In genomic region chr17:25735246-25735645, GRCm38 (mm10) we compare ENCODE assay signal across 31 mouse cellular contexts. TPM values are rescaled to one million over a fixed set of nuclear protein-coding genes. Genes with fewer than 3 reads are reported as not detected.
DNase-seq lines count a peak whose midpoint lies in the region; ATAC-seq lines count a peak whose summit lies in the region.
"Had no signal": no experiment of that assay in that cellular context is flagged by ENCODE, and none has a peak within 500 bp of the region (broad histone marks: within the 10 kb centered on the region; RNA-seq: fewer than 3 reads in every experiment).

No protein-coding gene starts in this region.

- peak; percentile 77 to 78 for DNase-seq in adrenal gland, adult (ENCODE audit: inconsistent age in 2 of 2, low spot score in 1 of 2)
- no peak for DNase-seq in adrenal gland, postnatal 4 days (ENCODE audit: low spot score in 2 of 2)
- peak; percentile 35 to 37 for DNase-seq in adrenal gland, postnatal 36 days
- DNase-seq in adrenal gland, postnatal 10 days = no peak
- no peak for DNase-seq in limb, embryonic 10.5 days (ENCODE audit: low spot score)
- DNase-seq: cerebellum, adult 11-12 months; cerebellum, adult 8-10 months; cerebellum, postnatal 10 days; cerebellum, postnatal 36 days; embryo, embryonic 11 days; forebrain, postnatal 0 days; gastrocnemius, postnatal 25 days; heart, adult 18-20 months; heart, postnatal 10 days; heart, postnatal 36 days; kidney, adult 2 months had no signal

- H3K27me3 ChIP-seq in limb, embryonic 13.5 days = no peaks in the 10 kb centered on the region
- H3K27me3 ChIP-seq in limb, embryonic 10.5 days (ENCODE audit: low read depth, poor library complexity, severe bottlenecking) = no peaks in the 10 kb centered on the region
- H3K27me3 ChIP-seq: heart, embryonic 15.5 days; Patski had no signal

- peaks cover 13% of the 10 kb centered on the region for H3K36me3 ChIP-seq in limb, embryonic 13.5 days
- peaks cover 14% of the 10 kb centered on the region for H3K36me3 ChIP-seq in limb, embryonic 10.5 days
- H3K36me3 ChIP-seq: heart, embryonic 15.5 days had no signal

- 82% methylated on average over 5 of the region's 5 CpGs for WGBS in limb, embryonic 13.5 days
- WGBS in limb, embryonic 10.5 days = 83% methylated on average over 5 of the region's 5 CpGs

- no peaks in the 10 kb centered on the region for H3K9me3 ChIP-seq in limb, embryonic 13.5 days
- H3K9me3 ChIP-seq in limb, embryonic 10.5 days (replicated peaks) = no peaks in the 10 kb centered on the region
- H3K9me3 ChIP-seq: embryonic facial prominence, embryonic 15.5 days; heart, embryonic 12.5 days; heart, embryonic 15.5 days; hindbrain, embryonic 10.5 days had no signal

- H3K27ac ChIP-seq in limb, embryonic 13.5 days = no peak overlapping the region
- H3K27ac ChIP-seq in limb, embryonic 10.5 days = no peak overlapping the region
- H3K27ac ChIP-seq: embryonic facial prominence, embryonic 15.5 days; heart, embryonic 15.5 days; hindbrain, embryonic 10.5 days; hindbrain, embryonic 14.5 days had no signal

- H3K4me3 ChIP-seq in limb, embryonic 13.5 days = no peak overlapping the region
- no peak overlapping the region for H3K4me3 ChIP-seq in limb, embryonic 10.5 days
- H3K4me3 ChIP-seq: embryonic facial prominence, embryonic 15.5 days; heart, embryonic 12.5 days; heart, embryonic 15.5 days; hindbrain, embryonic 10.5 days had no signal

- H3K9ac ChIP-seq in limb, embryonic 13.5 days = 0 out of 2 replicates have a peak overlapping the region, but pooled peaks have one; percentile 19
- H3K9ac ChIP-seq: embryonic facial prominence, embryonic 15.5 days; forebrain, postnatal 0 days; heart, embryonic 12.5 days; heart, embryonic 15.5 days; hindbrain, embryonic 14.5 days had no signal

- no peaks in the 10 kb centered on the region for H3K4me1 ChIP-seq in limb, embryonic 13.5 days
- H3K4me1 ChIP-seq in limb, embryonic 10.5 days = no peaks in the 10 kb centered on the region
- H3K4me1 ChIP-seq: embryonic facial prominence, embryonic 15.5 days; heart, embryonic 12.5 days; heart, embryonic 15.5 days had no signal

- H3K4me2 ChIP-seq in limb, embryonic 13.5 days (replicated peaks) = no peak overlapping the region
- H3K4me2 ChIP-seq: embryonic facial prominence, embryonic 15.5 days; heart, embryonic 12.5 days; heart, embryonic 15.5 days; hindbrain, embryonic 14.5 days had no signal

- ATAC-seq in limb, embryonic 13.5 days (ENCODE audit: low FRiP score, low read depth) = no peak
- ATAC-seq: forebrain, embryonic 14.5 days; forebrain, postnatal 0 days; intestine, postnatal 0 days; Patski had no signal

RNA-seq across cellular contexts. Expression of gene Mslnl, which starts 0.6 kb away (rescaled TPM):
- not detected for total RNA-seq in adrenal gland, postnatal 4 days (2021)
- total RNA-seq in adrenal gland, postnatal 36 days (2021) = not detected
- total RNA-seq in adrenal gland, postnatal 10 days (2021) = not detected
- not detected in 2 replicates for polyA plus RNA-seq in limb, embryonic 13.5 days (2015; fragmentation: Nextera tagmentation; extraction: Ambion mirVana)
- polyA plus RNA-seq in limb, embryonic 10.5 days (2016; fragmentation: Nextera tagmentation; extraction: Ambion mirVana) = not detected in 2 replicates
- total RNA-seq: gastrocnemius, adult 8-10 months; gastrocnemius, postnatal 25 days; heart, adult 18-20 months; heart, postnatal 10 days; heart, postnatal 36 days had no signal
- polyA plus RNA-seq: brain, embryonic 14.5 days; forebrain, embryonic 11.5 days; forebrain, embryonic 14.5 days; forebrain, postnatal 0 days; heart, embryonic 12.5 days; heart, embryonic 15.5 days; hindbrain, embryonic 10.5 days; hindbrain, embryonic 14.5 days; intestine, embryonic 14.5 days; intestine, postnatal 0 days; kidney, adult 2 months; Patski had no signal

RNA-seq across cellular contexts. Expression of gene Rpusd1, which starts 7.8 kb away (rescaled TPM):
- 10 to 100 TPM; 16.6 to 18.2 TPM for total RNA-seq in adrenal gland, postnatal 4 days (2021)
- 10 to 100 TPM; 12.5 to 13.4 TPM for total RNA-seq in adrenal gland, postnatal 36 days (2021)
- 10 to 100 TPM in 1 of 2 experiments, 1 to 10 TPM in 1; 9.5 to 11.0 TPM for total RNA-seq in adrenal gland, postnatal 10 days (2021)
- 25.8 and 27.0 TPM in 2 replicates for polyA plus RNA-seq in limb, embryonic 13.5 days (2015; fragmentation: Nextera tagmentation; extraction: Ambion mirVana)
- 24.8 and 27.0 TPM in 2 replicates for polyA plus RNA-seq in limb, embryonic 10.5 days (2016; fragmentation: Nextera tagmentation; extraction: Ambion mirVana)

RNA-seq across cellular contexts. Expression of gene Chtf18, which starts 8.0 kb away (rescaled TPM):
- 10 to 100 TPM; 16.2 to 17.7 TPM for total RNA-seq in adrenal gland, postnatal 4 days (2021)
- 1 to 10 TPM; 3.6 to 4.0 TPM for total RNA-seq in adrenal gland, postnatal 36 days (2021)
- 10 to 100 TPM in 1 of 2 experiments, 1 to 10 TPM in 1; 7.9 to 11.2 TPM for total RNA-seq in adrenal gland, postnatal 10 days (2021)
- polyA plus RNA-seq in limb, embryonic 13.5 days (2015; fragmentation: Nextera tagmentation; extraction: Ambion mirVana) = 32.2 and 34.8 TPM in 2 replicates
- polyA plus RNA-seq in limb, embryonic 10.5 days (2016; fragmentation: Nextera tagmentation; extraction: Ambion mirVana) = 68.5 and 71.9 TPM in 2 replicates

RNA-seq across cellular contexts. Expression of gene Gng13, which starts 18.3 kb away (rescaled TPM):
- total RNA-seq in adrenal gland, postnatal 4 days (2021) = 1 to 10 TPM in 1 of 2 experiments, not detected in 1; 1.8 TPM
- total RNA-seq in adrenal gland, postnatal 36 days (2021) = 1 to 10 TPM; 1.7 to 2.3 TPM
- total RNA-seq in adrenal gland, postnatal 10 days (2021) = under 1 TPM in 1 of 2 experiments, not detected in 1; 0.70 TPM
- 1.7 and 2.6 TPM in 2 replicates for polyA plus RNA-seq in limb, embryonic 13.5 days (2015; fragmentation: Nextera tagmentation; extraction: Ambion mirVana)
- 2.0 TPM in 2 replicates for polyA plus RNA-seq in limb, embryonic 10.5 days (2016; fragmentation: Nextera tagmentation; extraction: Ambion mirVana)
- total RNA-seq: gastrocnemius, adult 8-10 months; gastrocnemius, postnatal 25 days had no signal
- polyA plus RNA-seq: gonadal fat pad, adult 2 months; kidney, adult 2 months; Patski had no signal

RNA-seq across cellular contexts. Expression of gene Msln, which starts 18.9 kb away (rescaled TPM):
- 10 to 100 TPM; 16.3 to 19.1 TPM for total RNA-seq in adrenal gland, postnatal 4 days (2021)
- total RNA-seq in adrenal gland, postnatal 36 days (2021) = 1 to 10 TPM; 5.5 to 8.2 TPM
- 10 to 100 TPM; 13.6 to 19.0 TPM for total RNA-seq in adrenal gland, postnatal 10 days (2021)
- not detected in 2 replicates for polyA plus RNA-seq in limb, embryonic 13.5 days (2015; fragmentation: Nextera tagmentation; extraction: Ambion mirVana)
- 0.98 TPM in 1 of 2 replicates, not detected in the other for polyA plus RNA-seq in limb, embryonic 10.5 days (2016; fragmentation: Nextera tagmentation; extraction: Ambion mirVana)
- polyA plus RNA-seq: embryonic facial prominence, embryonic 11.5 days; forebrain, embryonic 11.5 days; hindbrain, embryonic 14.5 days had no signal

Comparison
In these comparisons a context has a peak if more than half of its experiments do, and no peak if none do; other contexts are left out.
1. DNase-seq: peak in adrenal gland, adult (2 of 2) and adrenal gland, postnatal 36 days (2 of 2); none in adrenal gland, postnatal 4 days (0 of 2), adrenal gland, postnatal 10 days (single experiment) and limb, embryonic 10.5 days (single experiment).